ENCODE assay signal across 21 mouse cellular contexts in genomic region chr17:42714991-42715390, GRCm38 (mm10). TPM values are rescaled to one million over a fixed set of nuclear protein-coding genes. Genes with fewer than 3 reads are reported as not detected.
A peak's percentile ranks its signal among the peaks of the same experiment; 100 is the strongest.
DNase-seq lines count a peak whose midpoint lies in the region; ATAC-seq lines count a peak whose summit lies in the region.
"Had no signal": no experiment of that assay in that cellular context is flagged by ENCODE, and none has a peak within 500 bp of the region (broad histone marks: within the 10 kb centered on the region; RNA-seq: fewer than 3 reads in every experiment).

No protein-coding gene starts in this region.

- no peak overlapping the region for H3K4me3 ChIP-seq in limb, embryonic 11.5 days (ENCODE audit: low read depth, low read length)
- H3K4me3 ChIP-seq in limb, embryonic 10.5 days = no peak overlapping the region
- H3K4me3 ChIP-seq: embryonic facial prominence, embryonic 10.5 days; erythroblast, embryonic 14.5 days; forebrain, embryonic 10.5 days; forebrain, embryonic 15.5 days; heart, embryonic 10.5 days; hindbrain, embryonic 13.5 days had no signal

- peak; percentile 10 for DNase-seq in limb, embryonic 11.5 days (ENCODE audit: low spot score)
- DNase-seq in limb, embryonic 10.5 days (ENCODE audit: low spot score) = no peak
- peak; percentile 61 to 83 for DNase-seq in layer of hippocampus, adult 18-20 months (ENCODE audit: low spot score in 2 of 2)
- DNase-seq in layer of hippocampus, adult 9-11 months = peak; percentile 72
- peak; percentile 58 to 68 for DNase-seq in layer of hippocampus, postnatal 36 days
- no peak for DNase-seq in MN1 (ENCODE audit: low spot score)
- DNase-seq in kidney, postnatal 36 days = no peak
- DNase-seq: adrenal gland, adult 2 months; adrenal gland, postnatal 25 days; cerebellum, adult 2 months; gastrocnemius, postnatal 10 days; heart, adult 18-20 months; heart, postnatal 10 days had no signal

- no peaks in the 10 kb centered on the region for H3K9me3 ChIP-seq in limb, embryonic 11.5 days (ENCODE audit: control insufficient read depth, low read length)
- H3K9me3 ChIP-seq in limb, embryonic 10.5 days (replicated peaks) = no peaks in the 10 kb centered on the region
- H3K9me3 ChIP-seq: embryonic facial prominence, embryonic 10.5 days; forebrain, embryonic 10.5 days; forebrain, embryonic 15.5 days; heart, embryonic 10.5 days; hindbrain, embryonic 13.5 days had no signal

- 93% methylated on average over 7 of the region's 7 CpGs for WGBS in limb, embryonic 11.5 days
- WGBS in limb, embryonic 10.5 days = 95% methylated on average over 7 of the region's 7 CpGs

- no peaks in the 10 kb centered on the region for H3K27me3 ChIP-seq in limb, embryonic 11.5 days (ENCODE audit: control insufficient read depth, insufficient read depth, low read length)
- H3K27me3 ChIP-seq in limb, embryonic 10.5 days (ENCODE audit: low read depth, poor library complexity, severe bottlenecking) = no peaks in the 10 kb centered on the region
- H3K27me3 ChIP-seq: CH12.LX; forebrain, embryonic 15.5 days; hindbrain, embryonic 13.5 days had no signal

- H3K9ac ChIP-seq in limb, embryonic 11.5 days (ENCODE audit: low read length) = no peak overlapping the region
- H3K9ac ChIP-seq: forebrain, embryonic 15.5 days; hindbrain, embryonic 13.5 days had no signal

- ATAC-seq in limb, embryonic 11.5 days (ENCODE audit: insufficient number of reproducible peaks, low FRiP score, low TSS enrichment, low read depth) = no peak
- ATAC-seq: forebrain, embryonic 15.5 days had no signal

- no peak overlapping the region for H3K27ac ChIP-seq in limb, embryonic 11.5 days (replicated peaks; ENCODE audit: low read depth, low read length)
- no peak overlapping the region for H3K27ac ChIP-seq in limb, embryonic 10.5 days
- H3K27ac ChIP-seq: embryonic facial prominence, embryonic 10.5 days; forebrain, embryonic 10.5 days; forebrain, embryonic 15.5 days; heart, embryonic 10.5 days; hindbrain, embryonic 13.5 days had no signal

- H3K4me2 ChIP-seq in limb, embryonic 11.5 days (ENCODE audit: low read depth, severe bottlenecking) = no peak overlapping the region
- H3K4me2 ChIP-seq: forebrain, embryonic 15.5 days; hindbrain, embryonic 13.5 days had no signal

- no peaks in the 10 kb centered on the region for H3K4me1 ChIP-seq in limb, embryonic 11.5 days (ENCODE audit: control insufficient read depth, insufficient read depth, low read length)
- no peaks in the 10 kb centered on the region for H3K4me1 ChIP-seq in limb, embryonic 10.5 days
- H3K4me1 ChIP-seq: embryonic facial prominence, embryonic 10.5 days; forebrain, embryonic 10.5 days; forebrain, embryonic 15.5 days; heart, embryonic 10.5 days; hindbrain, embryonic 13.5 days had no signal

- H3K36me3 ChIP-seq in limb, embryonic 11.5 days (ENCODE audit: control insufficient read depth, insufficient read depth, low read length) = no peaks in the 10 kb centered on the region
- H3K36me3 ChIP-seq in limb, embryonic 10.5 days = no peaks in the 10 kb centered on the region
- H3K36me3 ChIP-seq: embryonic facial prominence, embryonic 10.5 days; forebrain, embryonic 10.5 days; forebrain, embryonic 15.5 days; heart, embryonic 10.5 days; hindbrain, embryonic 13.5 days had no signal

RNA-seq across cellular contexts. Expression of gene Adgrf4, which starts 22.9 kb away (rescaled TPM):
- polyA plus RNA-seq in limb, embryonic 11.5 days (2014; fragmentation: Nextera tagmentation; extraction: Ambion mirVana) = 0.16 TPM in 1 of 2 replicates, not detected in the other
- not detected in 2 replicates for polyA plus RNA-seq in limb, embryonic 10.5 days (2016; fragmentation: Nextera tagmentation; extraction: Ambion mirVana)
- total RNA-seq in layer of hippocampus, adult 18-20 months (2021) = 1 to 10 TPM; 1.7 to 1.8 TPM
- 1 to 10 TPM; 1.3 to 1.4 TPM for total RNA-seq in layer of hippocampus, postnatal 36 days (2021)
- total RNA-seq: CH12.LX; hematopoietic stem cell, adult 5-6 weeks had no signal
- polyA plus RNA-seq: embryonic facial prominence, embryonic 10.5 days; erythroblast, embryonic 14.5 days; forebrain, embryonic 10.5 days; heart, embryonic 10.5 days had no signal

RNA-seq across cellular contexts. Expression of gene Adgrf2, which starts 27.0 kb away (rescaled TPM):
- 0.04 and 0.13 TPM in 2 replicates for polyA plus RNA-seq in limb, embryonic 11.5 days (2014; fragmentation: Nextera tagmentation; extraction: Ambion mirVana)
- not detected in 2 replicates for polyA plus RNA-seq in limb, embryonic 10.5 days (2016; fragmentation: Nextera tagmentation; extraction: Ambion mirVana)
- under 1 TPM; 0.37 to 0.58 TPM for total RNA-seq in layer of hippocampus, adult 18-20 months (2021)
- under 1 TPM; 0.63 to 0.70 TPM for total RNA-seq in layer of hippocampus, postnatal 36 days (2021)
- total RNA-seq: adrenal gland, adult 2 months; CH12.LX; hematopoietic stem cell, adult 5-6 weeks had no signal
- polyA plus RNA-seq: erythroblast, embryonic 14.5 days; forebrain, embryonic 10.5 days had no signal

Comparison
In these comparisons a context has a peak if more than half of its experiments do, and no peak if none do; other contexts are left out.
1. DNase-seq: peak in limb, embryonic 11.5 days (single experiment), layer of hippocampus, adult 18-20 months (2 of 2), layer of hippocampus, adult 9-11 months (single experiment) and layer of hippocampus, postnatal 36 days (2 of 2); none in limb, embryonic 10.5 days (single experiment), MN1 (single experiment) and kidney, postnatal 36 days (0 of 2).